Mouse (Mus musculus) A20 (cell line): ENCODE results near the gene Meis2.

Experiments used
- DNase-seq: peaks from one replicate; pipeline ENCODE4 v3.0.0-alpha.2; 2011; ENCODE audit warnings: low read depth, low spot score

The Meis2 gene

DNA sequence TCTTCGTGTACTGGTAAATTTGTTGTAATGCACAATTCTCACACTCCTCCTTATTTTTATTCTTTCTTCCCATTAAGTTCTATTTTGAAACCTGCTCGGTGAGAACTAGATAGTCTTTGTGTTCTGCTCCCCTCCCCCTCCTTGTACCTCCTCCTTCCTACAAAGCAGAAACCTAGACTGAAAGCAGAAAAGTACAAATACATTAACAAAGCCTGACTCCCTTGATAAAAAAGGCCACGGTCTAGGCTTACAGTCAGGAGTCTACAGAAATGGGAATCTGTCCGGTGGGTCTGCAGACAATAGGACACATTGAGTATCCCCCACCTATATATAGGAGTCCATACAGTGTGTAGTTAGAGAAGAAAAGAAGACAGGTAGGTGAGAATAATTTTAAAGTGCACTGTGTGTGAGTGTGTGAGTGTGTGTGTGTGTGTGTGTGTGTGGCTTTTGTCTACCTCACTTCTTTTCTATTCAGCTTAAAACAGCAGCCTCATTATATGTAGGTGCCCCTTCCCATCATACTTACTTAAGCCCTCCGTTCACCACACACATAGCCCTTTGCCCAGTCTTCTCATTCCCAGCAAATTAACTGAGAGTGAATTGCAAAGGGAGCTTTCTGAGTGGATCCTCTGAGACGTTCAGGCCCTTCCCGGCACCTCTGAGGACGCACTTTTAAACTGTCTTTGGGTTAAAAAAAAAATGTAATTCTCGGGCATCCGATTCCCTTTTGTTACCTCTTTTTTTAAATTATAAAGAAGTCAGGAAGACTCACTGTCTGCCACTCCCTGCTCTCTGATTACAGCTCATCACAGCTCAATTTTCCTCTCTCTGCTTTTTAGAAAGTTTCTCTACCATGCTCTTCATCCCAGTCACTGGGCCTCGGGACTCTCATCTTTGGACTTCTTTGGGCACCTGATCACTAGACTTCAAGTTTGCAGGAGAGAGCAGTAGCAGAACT is 208.2 kb downstream of the Meis2 start:
- DNase-seq = peak; percentile 10

DNA sequence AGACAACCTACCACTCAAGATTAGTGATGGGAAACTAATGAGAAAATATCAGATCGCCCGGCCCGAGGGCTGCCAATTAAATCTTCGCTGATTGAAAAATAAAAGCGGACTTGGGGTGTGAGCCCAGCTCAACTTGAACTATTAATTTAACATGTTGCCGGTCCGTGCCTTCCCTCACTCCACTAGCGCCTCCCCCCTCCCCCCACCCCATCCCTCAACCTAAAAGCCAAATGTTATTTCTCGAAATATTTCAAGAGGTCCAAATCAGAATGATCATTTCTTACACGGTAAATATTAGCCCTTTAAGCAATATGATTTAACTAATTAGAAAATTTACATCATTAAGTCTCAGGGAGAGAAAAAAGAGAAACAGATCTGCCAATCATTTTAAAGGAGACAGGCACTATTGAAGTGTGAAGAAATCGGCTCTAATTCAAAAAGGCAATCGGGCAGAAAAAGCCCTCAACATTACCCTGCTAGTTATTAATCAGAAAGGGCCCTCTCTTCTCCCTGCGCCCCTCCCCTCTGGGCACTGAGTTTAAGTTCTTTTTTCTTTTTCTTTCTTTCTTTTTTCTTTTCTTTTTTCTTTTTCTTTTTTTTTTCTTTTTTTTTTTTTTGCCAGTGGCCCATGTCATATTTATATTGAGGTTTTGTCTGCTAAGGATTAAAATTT is 209.1 kb downstream of the Meis2 start:
- peak; percentile 45 for DNase-seq

DNA sequence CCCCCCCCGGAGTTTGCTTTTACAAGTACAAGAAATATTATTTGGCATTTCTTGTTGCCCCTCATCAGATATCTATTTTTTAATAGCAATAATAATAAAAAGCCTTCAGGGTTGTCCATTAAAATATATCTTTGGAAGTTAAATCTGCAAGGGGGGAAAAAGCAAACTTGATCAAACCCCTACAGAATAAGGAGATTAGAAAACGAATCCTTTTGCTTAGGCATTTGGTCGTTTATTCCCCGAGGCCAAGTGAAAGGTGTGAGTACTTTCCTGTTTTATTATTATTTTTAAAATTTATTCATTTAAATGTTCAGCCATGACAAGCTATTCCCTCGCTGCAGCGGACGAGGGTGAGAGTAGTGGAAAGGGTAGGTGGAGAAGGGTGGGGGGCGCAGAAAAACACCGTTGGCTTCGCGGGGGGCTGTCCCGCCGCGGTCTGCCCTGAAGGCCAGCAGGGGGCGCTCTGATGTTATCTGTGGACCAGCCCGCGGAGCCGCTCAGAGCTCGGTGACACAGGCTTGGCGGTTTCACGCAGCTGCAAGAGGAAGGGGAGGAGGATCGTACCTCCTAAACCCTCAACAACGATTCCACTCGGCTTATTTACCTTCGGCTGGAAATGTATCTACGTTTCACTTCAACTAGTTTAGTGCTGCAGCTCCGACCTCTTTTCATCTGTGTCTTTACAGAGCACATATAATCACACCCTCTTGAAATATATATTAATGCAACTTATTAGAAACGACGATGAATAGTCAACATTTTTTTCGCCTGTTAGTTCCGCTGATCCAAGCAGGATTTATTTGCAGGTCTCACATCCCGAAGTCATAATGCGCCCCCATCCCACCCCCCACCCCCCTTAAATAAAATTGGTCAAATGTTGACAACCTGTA is 209.9 kb downstream of the Meis2 start:
- DNase-seq = peak; percentile 87

DNA sequence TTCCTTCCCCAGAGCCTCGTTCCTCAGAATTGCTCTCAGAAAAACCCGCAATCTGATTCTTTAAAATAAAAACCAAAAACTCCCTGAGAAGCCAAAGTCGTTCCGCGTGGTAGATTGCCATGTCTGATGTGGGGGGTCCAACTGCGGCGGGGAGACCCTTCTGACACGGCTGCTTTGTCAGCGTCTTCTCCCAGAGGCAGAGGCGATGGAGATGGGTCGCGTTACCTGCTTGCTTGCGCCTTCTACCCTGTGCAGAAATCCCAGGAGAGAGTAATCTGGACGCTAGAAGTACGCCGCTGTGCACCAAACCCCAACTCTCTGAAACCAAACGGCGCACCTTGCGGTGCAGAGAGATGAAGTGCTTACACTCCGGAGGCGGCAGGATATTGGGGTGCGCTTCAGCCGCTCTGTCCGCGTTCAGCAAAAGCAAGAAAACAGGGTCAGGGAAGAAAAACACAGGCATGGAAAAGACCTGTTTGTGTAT is 210.8 kb downstream of the Meis2 start:
- no peak for DNase-seq

DNA sequence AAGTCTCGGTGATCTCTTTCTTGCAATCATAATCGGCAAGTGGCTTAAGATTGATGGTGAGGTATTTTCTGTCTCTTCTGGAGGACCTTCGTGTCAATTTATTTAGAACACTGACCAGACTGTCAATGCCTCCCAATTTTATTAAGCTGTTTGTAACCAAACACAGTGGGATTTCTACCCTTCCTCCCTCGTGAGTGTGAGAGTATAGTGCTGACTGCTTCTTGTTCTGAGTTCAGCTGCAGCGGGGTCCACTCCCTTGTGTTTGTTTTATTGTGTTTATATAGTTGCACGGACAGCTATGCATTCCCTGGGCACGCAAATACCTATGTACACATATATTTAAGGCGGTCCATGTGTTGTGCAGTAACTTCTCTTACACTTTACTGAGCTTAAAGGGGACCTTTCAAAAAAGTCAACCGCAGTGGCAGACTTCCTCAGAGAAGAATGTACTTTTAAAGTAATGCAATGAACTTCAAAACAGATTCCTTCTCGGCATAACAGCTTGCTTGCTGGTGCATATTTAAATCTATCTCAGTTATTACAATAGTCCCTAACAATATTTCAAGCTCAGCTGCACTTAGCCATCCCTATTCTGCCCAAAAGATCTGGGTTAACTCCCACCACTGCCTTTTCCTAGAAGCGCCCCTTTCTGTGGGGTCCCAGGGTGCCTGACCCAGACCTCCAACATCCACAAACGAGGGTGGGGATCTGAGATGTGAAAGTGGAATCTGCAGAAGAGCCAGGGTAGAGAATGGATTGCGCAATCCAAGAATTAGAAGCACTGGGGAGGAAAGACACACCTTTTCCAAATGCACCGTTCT is 211.4 kb downstream of the Meis2 start:
- no peak for DNase-seq

DNA sequence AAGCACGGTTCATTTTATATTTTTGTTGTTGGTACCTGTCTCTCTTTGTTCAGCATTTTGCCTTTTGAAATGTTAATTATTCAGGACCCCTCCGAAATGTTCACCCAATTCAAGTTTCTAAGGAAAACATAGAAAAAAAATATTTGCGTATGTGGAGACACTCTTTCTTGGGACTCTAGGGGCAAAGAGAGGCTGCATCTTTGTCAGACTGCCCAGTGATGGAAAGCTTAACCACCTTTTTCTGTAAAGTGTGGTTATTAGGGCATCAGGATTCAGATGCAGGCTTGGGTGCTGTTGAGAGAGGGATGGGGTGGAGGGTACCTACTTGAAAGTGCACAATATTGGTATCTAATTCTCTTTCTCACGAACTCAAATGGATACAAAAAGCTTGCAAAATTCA is 212.4 kb downstream of the Meis2 start:
- DNase-seq = no peak

DNA sequence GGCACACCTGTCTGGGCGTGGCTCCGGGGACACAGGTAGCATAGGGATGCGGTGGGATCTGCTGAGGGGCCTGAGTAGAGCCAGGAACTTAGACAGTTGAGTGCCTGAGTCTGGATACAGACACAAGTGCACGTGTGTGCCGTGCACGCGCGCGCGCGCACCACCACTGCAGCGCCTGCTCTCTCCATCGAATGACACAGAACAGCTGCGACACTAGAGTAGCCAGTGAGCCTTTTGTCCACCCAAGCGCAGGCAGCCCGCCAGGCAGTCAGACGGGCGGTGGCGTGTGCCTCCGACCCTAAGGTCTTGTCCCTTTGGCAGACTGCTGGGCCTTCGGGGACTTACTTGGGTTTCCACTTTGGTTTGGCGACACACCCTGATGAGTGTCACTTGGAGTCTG is 213.0 kb downstream of the Meis2 start:
- no peak for DNase-seq

DNA sequence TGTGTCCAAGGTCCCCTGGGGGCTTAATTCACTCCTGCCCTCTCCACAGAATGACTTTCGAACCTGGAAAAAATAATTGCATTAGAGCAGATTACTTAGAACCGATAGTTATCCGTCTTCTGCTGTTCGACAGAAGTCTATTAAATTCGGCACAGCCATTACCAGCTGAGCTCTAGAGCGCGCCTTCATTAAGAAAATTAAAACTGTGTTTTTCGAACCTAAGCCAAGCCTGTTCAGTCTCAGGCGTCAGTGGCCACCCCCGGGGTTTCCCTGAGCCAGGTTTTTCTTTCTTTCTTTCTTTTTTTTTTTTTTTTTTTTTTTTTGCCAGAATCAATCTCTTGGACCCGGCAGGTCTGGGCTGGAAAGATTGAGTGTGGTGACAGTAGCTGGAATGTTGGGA is 213.5 kb downstream of the Meis2 start:
- no peak for DNase-seq

DNA sequence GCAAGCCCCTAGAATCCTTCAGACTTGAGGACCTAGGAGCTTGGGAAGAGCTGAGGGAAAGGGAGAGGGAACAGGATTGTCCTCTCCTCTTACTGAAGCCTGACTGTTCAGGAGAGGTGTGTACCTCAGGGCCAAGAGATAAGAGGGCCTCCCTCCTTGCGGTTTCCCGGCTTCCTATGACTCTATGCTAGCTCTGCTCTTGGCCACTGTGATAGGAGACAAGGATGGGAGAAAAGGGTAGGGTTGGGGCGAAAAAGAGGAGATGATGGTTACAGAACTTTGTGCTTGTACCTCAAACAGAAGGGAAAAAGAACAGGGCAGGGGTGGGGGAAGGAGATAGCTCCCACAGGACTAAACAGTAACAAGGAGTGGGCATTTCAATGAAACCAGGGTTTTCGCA is 214.7 kb downstream of the Meis2 start:
- no peak for DNase-seq

DNA sequence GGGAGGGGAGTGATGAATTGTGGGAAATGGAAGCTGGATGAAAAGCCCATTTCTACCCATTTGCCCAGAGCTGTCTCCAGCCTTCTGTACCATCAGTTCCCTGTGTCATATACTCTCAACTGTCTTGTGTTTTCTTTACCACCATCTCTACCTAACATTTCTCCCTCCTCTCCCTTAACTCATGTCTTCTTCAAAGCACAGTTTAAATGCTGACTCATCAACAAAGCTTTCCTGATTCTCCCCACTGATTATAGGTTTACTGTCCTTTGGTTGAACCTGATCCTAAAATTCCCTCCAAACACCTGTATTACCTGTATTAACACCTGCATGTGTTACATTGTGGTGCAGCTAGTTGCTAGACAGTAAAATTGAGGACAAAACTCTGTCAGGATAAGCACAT is 222.8 kb downstream of the Meis2 start:
- DNase-seq = no peak

DNA sequence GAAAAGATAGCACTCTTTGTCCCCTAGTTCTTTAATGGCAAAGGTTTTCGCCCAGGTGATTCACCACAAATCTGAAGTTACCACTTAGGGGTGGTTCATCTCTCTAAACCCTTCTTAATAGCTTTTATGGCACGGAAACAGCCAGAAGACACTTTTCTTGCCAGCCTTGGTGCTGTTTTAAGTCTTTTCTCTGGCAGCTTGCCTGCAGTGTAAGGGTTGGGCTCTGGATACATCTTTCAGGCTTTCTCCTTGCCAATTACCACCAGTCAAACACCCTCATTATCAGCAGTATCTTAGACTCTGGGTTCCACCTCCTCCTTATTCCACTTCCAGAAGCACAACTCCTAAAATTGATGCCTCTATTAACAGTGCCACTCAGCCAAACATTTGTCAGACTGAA is 229.6 kb downstream of the Meis2 start:
- DNase-seq = no peak

DNA sequence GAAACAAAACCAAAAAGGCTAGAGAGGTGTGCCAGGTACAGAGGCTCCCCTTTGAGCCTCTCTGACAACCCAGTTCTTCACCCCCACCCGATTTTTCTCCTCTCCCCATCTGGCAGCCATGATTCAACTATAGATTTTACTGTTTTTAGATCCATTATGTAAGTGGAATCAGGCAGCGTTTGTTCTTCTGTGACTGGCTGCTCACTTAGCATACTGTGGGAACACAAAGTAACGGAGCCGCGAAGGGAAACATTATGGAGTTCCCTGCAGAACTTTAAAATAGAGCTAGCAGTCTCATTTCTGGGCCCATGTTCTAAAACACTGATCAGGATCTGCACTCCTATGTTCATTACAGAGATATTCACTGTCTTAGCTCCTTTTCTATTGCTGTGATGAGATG is 243.3 kb downstream of the Meis2 start:
- no peak for DNase-seq

DNA sequence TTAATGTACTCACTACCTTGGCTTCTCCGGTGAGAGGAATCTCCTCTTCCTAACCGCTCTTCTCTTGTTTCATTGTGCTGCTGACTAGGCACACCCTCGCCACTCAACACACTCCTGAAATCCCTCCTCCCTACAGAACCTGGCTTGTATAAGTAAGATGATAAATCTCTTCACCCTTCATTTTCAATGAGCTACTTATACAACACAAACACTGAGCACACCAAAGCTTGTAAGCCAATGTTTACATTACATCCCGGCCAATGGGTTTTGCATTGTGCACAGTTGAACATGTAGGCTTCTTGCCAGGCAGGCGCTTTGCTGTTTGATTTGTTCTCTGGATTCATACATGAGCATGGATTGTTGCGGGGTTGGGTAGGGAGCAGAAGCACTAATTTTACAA is 247.7 kb downstream of the Meis2 start:
- no peak for DNase-seq

DNA sequence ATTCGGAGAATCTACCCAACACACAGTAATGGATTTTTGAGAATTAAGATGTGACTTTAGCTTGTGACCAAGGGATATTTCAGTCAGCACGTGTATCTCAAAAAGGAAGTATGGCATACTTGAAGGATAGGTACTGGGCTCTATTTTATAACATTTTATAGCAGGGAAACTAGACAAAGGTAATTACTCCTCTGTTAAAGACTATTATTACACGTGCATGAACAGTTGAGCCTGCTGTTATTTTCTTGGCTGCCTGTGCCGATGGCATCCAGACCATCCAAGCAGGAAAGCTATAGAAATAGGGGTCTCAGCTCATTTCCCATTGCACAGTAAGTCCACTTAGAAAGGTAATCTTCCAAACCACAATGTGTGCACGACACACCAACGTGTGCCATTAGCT is 251.9 kb downstream of the Meis2 start:
- DNase-seq = no peak

DNA sequence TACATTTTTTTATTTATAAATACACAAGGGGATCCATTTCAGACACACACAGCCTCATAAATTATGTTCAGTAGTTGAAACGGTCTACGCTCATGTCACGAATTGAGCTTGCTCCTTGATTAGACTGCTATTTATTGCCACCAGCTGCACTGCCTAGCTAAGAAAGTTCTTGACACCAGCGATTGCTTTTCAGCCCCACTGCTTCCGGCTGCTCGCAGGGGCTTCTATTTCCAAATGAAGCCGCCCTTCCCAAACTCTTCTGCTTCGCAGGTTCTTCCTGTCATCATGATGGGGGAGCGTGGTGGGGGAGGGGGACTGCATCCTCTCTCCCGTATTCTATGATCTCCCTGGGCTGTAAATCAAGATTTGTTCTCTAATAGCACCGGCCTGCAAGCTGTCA is 252.3 kb downstream of the Meis2 start:
- no peak for DNase-seq
